Comparison of ENCODE assay signal across 9 mouse cellular contexts in the genomic region with DNA sequence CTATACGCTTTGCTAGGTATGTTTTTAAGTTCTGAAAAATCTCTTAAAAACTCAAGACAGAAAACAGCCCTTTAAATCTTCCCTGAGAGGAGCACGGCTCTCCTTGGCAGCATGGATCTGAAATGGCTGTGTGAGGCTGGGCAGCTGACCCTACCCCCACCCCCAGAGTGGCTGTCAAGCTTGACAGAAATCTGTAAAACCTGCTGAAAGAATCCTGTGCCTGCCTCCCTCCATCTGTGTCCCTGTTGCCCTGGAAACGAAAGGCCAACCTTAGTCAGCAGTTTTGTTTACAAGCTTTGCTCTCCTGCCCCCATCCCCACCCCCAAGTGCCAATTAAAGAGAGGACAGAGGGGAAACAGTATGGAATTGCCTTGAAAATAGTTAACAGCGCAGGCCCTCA. TPM values are rescaled to one million over a fixed set of nuclear protein-coding genes. Genes with fewer than 3 reads are reported as not detected.
DNase-seq lines count a peak whose midpoint lies in the region; ATAC-seq and TF ChIP-seq lines count a peak whose summit lies in the region.
"Had no signal": no experiment of that assay in that cellular context is flagged by ENCODE, and none has a peak within 500 bp of the region (broad histone marks: within the 10 kb centered on the region; RNA-seq: fewer than 3 reads in every experiment).

No protein-coding gene starts in this region.

- no peaks in the 10 kb centered on the region for H3K27me3 ChIP-seq in forebrain, embryonic 14.5 days (replicated peaks; ENCODE audit: control insufficient read depth, insufficient read depth, low read length)

- H3K9ac ChIP-seq in forebrain, embryonic 14.5 days (ENCODE audit: low read length) = no peak overlapping the region

- peak; percentile 46 for DNase-seq in lung, postnatal 10 days
- no peak for DNase-seq in lung, adult 2 months
- peak; percentile 78 for DNase-seq in forebrain, embryonic 14.5 days (ENCODE audit: low spot score)
- DNase-seq in kidney, postnatal 36 days = peak; percentile 59 to 62
- DNase-seq in yolk sac, embryonic 10.5 days (ENCODE audit: low spot score) = peak; percentile 40
- no peak for DNase-seq in thymus, postnatal 25 days
- DNase-seq in layer of hippocampus, postnatal 10 days (ENCODE audit: low spot score in 2 of 2) = no peak
- DNase-seq in left cerebral cortex, adult 18-20 months (ENCODE audit: low spot score in 2 of 2) = no peak

- no peak for TF ChIP-seq CTCF in lung, adult 2 months (IDR thresholded peaks at IDR 0.05; ENCODE audit: insufficient read depth, low read length)

- no peak for TF ChIP-seq POLR2A in lung, adult 2 months (IDR thresholded peaks at IDR 0.05; ENCODE audit: borderline replicate concordance, extremely low read depth, low read depth, low read length)

- H3K4me2 ChIP-seq in forebrain, embryonic 14.5 days (ENCODE audit: low read length) = no peak overlapping the region

- 57% methylated on average over 4 of the region's 4 CpGs for WGBS in lung, adult 2 months
- 19% methylated on average over 4 of the region's 4 CpGs for WGBS in forebrain, embryonic 14.5 days

- peak overlapping the region; percentile 58; the same call in 1 of the 2 replicates for H3K27ac ChIP-seq in forebrain, embryonic 14.5 days (ENCODE audit: low read depth, low read length)

- no peaks in the 10 kb centered on the region for H3K36me3 ChIP-seq in forebrain, embryonic 14.5 days (ENCODE audit: control insufficient read depth, insufficient read depth, low read length)

- no peaks in the 10 kb centered on the region for H3K9me3 ChIP-seq in forebrain, embryonic 14.5 days (replicated peaks; ENCODE audit: control insufficient read depth, low read length)

- peaks cover 24% of the 10 kb centered on the region for H3K4me1 ChIP-seq in lung, adult 2 months (ENCODE audit: control insufficient read depth, insufficient read depth, low read length)
- peaks cover 19% of the 10 kb centered on the region for H3K4me1 ChIP-seq in forebrain, embryonic 14.5 days (ENCODE audit: control insufficient read depth, insufficient read depth, low read length)

- no peak overlapping the region for H3K4me3 ChIP-seq in lung, adult 2 months (replicated peaks; ENCODE audit: extremely low read depth, low read depth, low read length)
- no peak overlapping the region for H3K4me3 ChIP-seq in forebrain, embryonic 14.5 days (ENCODE audit: low read depth, low read length)

- ATAC-seq in forebrain, embryonic 14.5 days = peak; percentile 64

RNA-seq across cellular contexts. Expression of gene Tm4sf4, which starts 47.3 kb away (rescaled TPM):
- polyA plus RNA-seq in lung, adult 2 months (2012; rRNA removed) = 0.07 TPM in 1 of 2 replicates, not detected in the other
- 0.11 TPM in 1 of 2 replicates, not detected in the other for polyA plus RNA-seq in forebrain, embryonic 14.5 days (2014; fragmentation: Nextera tagmentation; extraction: Ambion mirVana)
- not detected for total RNA-seq in layer of hippocampus, postnatal 10 days (2021)
- total RNA-seq in left cerebral cortex, adult 18-20 months (2021) = not detected
- total RNA-seq: left cerebral cortex, adult 8-10 months had no signal

Comparison
In these comparisons a context has a peak if more than half of its experiments do, and no peak if none do; other contexts are left out.
1. DNase-seq: peak in lung, postnatal 10 days (single experiment), forebrain, embryonic 14.5 days (single experiment), kidney, postnatal 36 days (2 of 2) and yolk sac, embryonic 10.5 days (single experiment); none in lung, adult 2 months (single experiment), thymus, postnatal 25 days (single experiment), layer of hippocampus, postnatal 10 days (0 of 2) and left cerebral cortex, adult 18-20 months (0 of 2).